Mouse (Mus musculus): ENCODE data around the gene 1700019D03Rik. TPM values are rescaled to one million over a fixed set of nuclear protein-coding genes. Genes with fewer than 3 reads are reported as not detected.

The 1700019D03Rik gene
- polyA plus RNA-seq (2017; shearing (Covaris generic)): 10 to 100 TPM in 2 of 3 experiments, 1 to 10 TPM in 1; 5.5 to 12.3 (median 11.1) TPM

- no peak for ATAC-seq
Measured at GRCm38 (mm10) chr1:53020079-53020478, at the start of gene 1700019D03Rik. Gene 1700019D03Rik (minus strand): TSS chr1:53020179.

DNA sequence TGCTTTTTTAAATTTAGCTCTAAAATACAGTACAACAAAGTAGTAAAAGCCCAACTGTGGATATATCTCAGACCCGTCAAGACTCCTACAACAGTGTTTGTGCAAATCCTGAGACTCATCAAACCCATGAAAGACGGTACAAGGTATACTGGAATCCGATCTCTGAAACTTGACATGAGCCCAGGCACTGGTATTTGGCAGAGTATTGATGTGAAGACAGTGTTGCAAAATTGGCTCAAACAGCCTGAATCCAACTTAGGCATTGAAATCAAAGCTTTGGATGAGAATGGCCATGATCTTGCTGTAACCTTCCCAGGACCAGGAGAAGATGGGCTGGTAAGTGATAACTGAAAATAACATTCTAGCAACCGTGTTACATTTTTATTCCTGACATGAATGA lies 43.9 kb upstream of the 1700019D03Rik start:
- ATAC-seq: no peak

DNA sequence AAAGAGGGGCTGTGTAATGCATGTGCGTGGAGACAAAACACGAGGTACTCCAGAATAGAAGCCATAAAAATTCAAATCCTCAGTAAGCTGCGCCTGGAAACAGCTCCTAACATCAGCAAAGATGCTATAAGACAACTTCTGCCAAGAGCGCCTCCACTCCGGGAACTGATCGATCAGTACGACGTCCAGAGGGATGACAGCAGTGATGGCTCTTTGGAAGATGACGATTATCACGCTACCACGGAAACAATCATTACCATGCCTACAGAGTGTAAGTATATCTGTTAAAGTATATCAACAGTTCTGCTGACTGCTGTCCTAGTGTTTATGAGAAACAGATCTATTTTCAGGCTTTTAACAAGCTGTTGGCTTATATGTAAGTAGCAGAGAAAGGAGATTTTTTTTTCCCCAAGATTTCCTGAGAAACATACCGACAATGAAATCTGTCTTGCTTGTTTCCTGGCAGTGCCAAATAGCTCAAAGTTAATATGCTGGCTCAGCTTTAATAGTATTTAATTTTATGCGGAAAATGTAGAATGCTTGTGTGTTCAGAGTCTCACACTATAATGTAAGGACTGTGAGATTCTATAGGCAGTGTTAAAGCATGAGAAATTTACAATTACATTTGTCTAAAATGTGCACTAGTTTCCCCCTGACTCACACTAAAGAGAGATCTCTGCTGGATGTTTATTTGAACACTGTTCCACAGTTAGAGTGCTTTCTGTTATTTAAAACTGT lies 42.1 kb upstream of the 1700019D03Rik start:
- ATAC-seq: no peak

GRCm38 (mm10) chr1:53061340-53061739 lies 41.4 kb upstream of the 1700019D03Rik start, which contains the start of gene Mstn:
Gene Mstn (plus strand): TSS chr1:53061640.
- no peak for ATAC-seq

DNA sequence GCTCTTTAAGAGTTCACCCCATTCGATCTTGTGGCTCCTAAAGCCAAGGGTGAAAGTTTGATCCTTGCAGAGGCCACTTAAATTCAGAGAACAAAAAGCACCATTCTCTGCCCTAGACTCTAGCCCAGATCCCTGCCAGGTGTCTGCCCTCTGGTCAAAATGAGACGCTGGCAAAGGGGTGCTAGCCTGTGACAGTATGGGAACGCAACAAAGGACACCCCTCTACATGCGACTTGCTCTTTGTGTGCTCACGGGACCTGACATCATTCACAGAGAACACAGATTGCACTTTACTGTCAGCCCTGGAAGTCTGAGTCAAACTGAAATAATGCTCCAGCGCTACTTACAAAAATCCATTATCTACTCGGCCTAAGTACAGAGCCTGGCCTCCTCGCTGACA lies 40.5 kb upstream of the 1700019D03Rik start:
- ATAC-seq: no peak

DNA sequence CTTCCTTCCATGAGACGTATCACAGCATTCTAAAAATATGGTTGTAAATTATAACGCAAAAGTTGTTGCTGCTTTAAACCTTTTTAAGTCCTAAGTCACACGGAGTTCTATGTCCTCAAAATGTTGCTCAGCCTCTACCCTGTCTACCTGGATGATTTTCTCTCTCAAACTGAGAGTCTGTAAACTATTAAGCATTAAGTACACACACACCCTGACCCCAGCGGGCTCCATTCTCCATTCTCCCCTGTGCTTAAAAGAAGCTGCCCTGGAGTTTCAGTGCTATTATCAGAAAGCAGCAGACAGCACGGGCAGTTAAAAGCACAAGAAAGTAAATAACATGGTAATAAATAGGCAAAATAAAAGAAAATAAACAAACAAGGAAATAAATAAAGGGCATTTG lies 39.1 kb upstream of the 1700019D03Rik start:
- no peak for ATAC-seq

GRCm38 (mm10) chr1:53053087-53054022 lies 33.4 kb upstream of the 1700019D03Rik start:
- peak; percentile 45 for ATAC-seq

DNA sequence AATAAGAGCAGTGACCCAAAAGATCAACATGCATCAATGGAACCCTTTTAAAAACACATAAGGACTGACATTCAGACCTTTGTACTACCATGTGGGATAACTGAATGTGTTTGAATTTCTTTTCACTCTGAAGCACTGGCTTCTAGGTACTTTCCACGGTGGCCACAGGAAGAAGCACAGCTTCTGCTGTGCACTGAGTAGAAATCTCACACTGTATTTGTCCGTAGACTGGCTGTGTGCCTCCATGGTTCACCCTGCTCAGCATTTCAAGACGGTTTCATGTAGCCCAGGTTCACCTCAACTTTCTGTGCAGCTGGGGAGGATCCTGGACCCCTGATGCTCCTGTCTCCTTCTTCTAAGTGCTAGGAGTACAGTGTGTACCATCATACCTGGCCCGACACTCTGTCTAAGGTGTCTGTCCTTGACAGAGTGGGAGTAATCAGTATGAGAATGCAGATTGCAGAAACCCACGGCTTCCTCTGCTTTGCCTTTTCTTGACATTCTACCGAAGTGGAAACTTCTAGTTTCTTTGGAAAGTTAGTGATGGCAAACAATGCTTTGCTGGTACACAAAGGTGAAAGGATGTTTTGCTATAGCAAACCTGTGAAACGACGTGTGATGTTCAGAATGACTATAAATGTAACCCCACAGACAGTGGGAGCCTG lies 29.9 kb upstream of the 1700019D03Rik start:
- ATAC-seq: peak; percentile 83

DNA sequence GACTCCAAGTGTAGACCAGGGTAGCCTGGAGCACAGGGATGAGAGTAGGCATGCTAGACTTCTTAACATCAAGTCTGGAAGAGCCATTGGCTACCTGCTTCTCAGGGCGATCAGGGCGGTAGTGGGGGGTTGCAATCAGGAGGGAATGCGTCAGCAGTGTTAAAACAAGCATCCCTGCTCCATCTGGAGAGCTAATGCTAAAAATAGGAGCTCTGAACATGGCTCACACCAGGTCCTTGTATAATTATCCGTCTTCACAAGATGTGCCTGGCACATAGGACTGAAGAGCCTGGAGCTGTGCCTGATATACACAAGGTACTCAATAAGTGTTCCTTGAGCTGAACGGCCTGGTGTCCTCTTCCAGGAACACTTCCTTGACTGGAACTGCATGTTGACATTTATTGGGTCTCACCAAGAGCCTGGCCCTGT lies 17.5 kb upstream of the 1700019D03Rik start:
- ATAC-seq: no peak

DNA sequence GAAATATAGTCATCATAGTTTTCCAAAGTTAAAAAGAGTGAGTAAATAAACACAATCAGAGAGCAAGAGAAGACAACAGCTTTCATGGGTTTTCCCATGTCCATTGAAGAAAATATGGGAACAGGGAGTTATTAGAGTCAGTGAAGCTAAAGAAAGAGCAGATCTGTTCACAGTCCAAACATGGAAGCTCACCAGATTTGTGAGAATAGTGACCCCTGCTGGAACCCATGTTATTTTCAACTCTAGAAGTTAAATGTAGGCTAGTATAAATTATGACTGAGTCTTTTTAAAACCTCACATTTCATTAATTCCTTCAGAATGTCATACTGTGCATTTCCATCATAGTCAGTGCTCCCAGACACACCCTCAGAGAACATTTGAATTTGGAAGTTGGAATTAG lies 12.6 kb upstream of the 1700019D03Rik start:
- ATAC-seq: no peak

DNA sequence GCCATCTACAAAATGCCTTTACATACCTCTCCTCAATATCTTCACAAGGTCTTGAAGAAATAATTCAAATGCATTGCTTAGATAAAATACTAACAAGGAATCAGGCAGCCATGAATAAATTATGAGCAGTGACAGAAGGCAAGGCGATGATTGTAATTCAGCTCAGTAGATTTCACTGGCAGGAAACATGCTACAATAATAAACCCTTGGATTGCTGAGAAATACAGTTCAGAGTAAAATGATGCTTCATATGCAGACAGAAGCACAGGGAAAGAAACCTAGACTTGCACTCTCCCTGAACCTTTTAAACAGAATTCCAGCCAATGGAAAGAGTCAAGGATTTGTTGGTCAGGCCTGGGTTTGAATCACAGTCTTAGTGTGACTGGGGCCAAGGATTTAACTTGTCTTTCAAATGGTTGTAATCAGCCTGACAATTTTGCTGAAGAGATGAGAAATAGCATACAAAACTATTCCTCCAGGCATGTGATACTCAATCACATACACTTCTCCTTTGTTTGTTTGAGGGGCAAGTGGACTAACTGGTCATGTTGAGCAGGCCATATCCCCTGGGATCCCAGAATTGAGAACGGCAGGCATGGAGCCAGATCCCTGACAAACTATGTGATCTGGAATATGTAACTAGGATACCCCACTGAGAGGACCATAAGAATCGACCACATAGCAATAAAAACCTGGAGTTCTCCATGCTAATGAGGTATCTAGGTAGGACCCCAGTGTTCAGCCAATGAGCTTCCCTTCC lies 1.1 kb downstream of the 1700019D03Rik start:
- no peak for ATAC-seq

GRCm38 (mm10) chr1:53015606-53016005 lies 4.4 kb downstream of the 1700019D03Rik start:
- no peak for ATAC-seq

- ATAC-seq: no peak
Measured at GRCm38 (mm10) chr1:53014716-53015115, 5.3 kb downstream of the 1700019D03Rik start.

GRCm38 (mm10) chr1:52986692-52987091 lies 33.3 kb downstream of the 1700019D03Rik start:
- no peak for ATAC-seq

- ATAC-seq: no peak
Measured at GRCm38 (mm10) chr1:52973198-52973597, 46.8 kb downstream of the 1700019D03Rik start.

GRCm38 (mm10) chr1:52971881-52972503 lies 48.0 kb downstream of the 1700019D03Rik start:
- no peak for ATAC-seq

DNA sequence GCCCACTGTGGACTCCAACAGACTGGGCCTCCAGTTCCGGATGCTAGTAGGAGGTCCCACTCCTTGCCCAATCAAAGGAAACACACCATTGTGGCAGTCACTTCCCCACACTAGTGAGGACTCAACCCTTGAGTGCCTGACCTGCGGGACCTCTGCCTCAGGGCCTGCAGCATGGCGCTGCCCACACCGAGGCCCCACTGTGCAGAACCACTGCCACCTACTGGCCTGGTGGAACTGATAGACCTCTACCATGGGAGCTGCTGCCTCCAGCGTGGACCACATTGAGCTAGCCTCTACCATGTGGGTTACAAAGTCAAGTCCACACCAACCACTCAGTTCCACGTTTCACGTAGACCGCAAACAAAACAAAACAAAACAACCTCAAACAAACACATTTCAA lies 55.4 kb downstream of the 1700019D03Rik start:
- ATAC-seq: no peak

DNA sequence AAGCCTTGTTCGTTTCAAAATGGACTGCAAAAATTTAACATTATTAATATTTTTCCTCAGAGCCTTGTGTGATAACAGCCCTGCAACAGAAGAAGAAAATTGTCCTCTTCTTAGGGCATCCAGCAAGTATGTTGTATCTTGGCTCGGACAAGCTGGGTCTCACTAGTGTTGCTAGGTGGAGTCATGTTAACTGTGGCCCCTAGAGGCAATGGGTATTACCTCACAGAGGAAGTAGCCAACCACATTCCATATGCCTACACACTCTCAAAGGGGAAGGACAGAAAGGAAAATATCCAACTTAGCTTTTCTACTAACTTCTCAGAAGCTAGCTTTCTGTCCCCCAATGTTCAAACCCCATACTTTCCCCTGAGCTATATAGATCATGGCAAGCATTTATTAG lies 56.9 kb downstream of the 1700019D03Rik start:
- no peak for ATAC-seq

GRCm38 (mm10) chr1:52960191-52960590 lies 59.8 kb downstream of the 1700019D03Rik start:
- no peak for ATAC-seq

DNA sequence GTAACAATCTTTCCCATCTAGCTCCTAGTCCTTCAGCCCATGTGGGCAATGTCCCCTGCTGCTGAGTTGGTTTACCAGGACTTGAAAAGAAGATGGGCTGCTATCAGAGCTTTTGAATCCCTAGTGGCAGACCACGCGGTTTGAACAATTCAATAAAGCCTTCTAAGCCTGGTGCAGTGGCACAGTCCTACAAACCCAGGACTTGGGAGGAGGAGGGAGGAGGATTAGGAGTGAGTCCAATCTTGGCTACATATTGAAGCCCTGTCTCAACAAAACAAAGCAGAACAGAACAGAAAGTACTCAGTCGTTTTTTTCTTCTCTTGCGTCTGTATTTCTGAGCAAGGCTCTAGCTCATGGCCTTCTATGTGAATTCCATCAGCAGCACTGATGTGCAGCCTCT lies 63.2 kb downstream of the 1700019D03Rik start:
- ATAC-seq: no peak

- ATAC-seq: peak; percentile 44
Measured at GRCm38 (mm10) chr1:52955102-52955501, 64.9 kb downstream of the 1700019D03Rik start.

DNA sequence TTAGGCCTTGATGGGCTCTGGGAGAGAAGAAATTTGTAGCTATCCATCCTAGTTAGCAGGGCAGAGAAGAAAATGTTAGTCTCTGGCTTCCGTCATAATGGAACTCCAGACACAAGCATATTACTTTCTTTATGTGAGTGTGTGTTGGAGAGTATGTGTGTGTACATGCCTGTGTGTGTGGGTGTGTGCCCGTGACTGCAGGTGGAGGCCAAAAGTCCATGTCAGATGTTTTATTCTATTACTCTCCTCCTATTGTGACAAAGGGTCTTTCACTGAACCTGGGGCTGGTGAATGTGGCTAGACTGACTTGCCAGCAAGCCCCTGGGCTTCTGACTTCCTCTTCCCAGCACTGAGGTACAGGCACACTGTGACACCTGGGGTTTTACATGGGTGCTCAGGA lies 65.5 kb downstream of the 1700019D03Rik start:
- no peak for ATAC-seq

Data from inflammation-experienced regulatory T-cells, adult 6 months (primary cell).